Mouse (Mus musculus): ENCODE measurements around the gene Hsd17b14.

GRCm38 (mm10) chr7:45597527-45597926 is 42.8 kb downstream of the Hsd17b14 start:
- no peak for TF ChIP-seq CTCF (IDR thresholded peaks at IDR 0.05; ENCODE audit: low read depth, low read length)
- no peak for TF ChIP-seq POLR2AphosphoS5 (IDR thresholded peaks at IDR 0.05; ENCODE audit: insufficient replicate concordance, low read depth, low read length)
- TF ChIP-seq GATA1 (IDR thresholded peaks at IDR 0.05; ENCODE audit: borderline replicate concordance, low read length) = no peak
- no peak for TF ChIP-seq GATA2 (IDR thresholded peaks at IDR 0.05; ENCODE audit: borderline replicate concordance, low read depth, low read length)
